In the genomic region with DNA sequence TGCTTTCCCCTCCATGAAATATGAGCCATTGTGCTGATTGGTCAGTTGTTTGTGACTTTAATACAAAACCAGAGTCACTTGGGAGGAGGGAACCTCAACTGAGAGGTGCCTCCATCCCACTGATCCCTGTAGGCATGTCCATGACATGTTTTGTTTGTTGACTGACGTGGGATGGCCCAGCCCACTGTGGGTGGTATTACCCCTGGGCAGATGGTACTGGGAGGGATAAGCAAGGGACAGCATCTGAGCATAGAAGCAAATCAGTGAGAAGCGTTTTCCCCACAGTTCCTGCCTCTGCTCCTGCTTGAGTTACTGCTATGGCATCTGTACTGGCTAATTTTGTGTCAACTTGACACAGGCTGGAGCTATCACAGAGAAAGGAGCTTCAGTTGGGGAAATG, we compare ENCODE assay signal across 19 mouse cellular contexts. TPM values are rescaled to one million over a fixed set of nuclear protein-coding genes. Genes with fewer than 3 reads are reported as not detected.
DNase-seq lines count a peak whose midpoint lies in the region; ATAC-seq and TF ChIP-seq lines count a peak whose summit lies in the region.
"Had no signal": no experiment of that assay in that cellular context is flagged by ENCODE, and none has a peak within 500 bp of the region (broad histone marks: within the 10 kb centered on the region; RNA-seq: fewer than 3 reads in every experiment).

No protein-coding gene starts in this region.

- DNase-seq in CD4-positive, CD25-positive, alpha-beta regulatory T cell, adult 2 months (ENCODE audit: low read depth, low spot score): peak; percentile 7
- DNase-seq in heart, adult 11 months: peak; percentile 84
- DNase-seq in heart, embryonic 10.5 days (ENCODE audit: low spot score): no peak
- peak; percentile 39 for DNase-seq in R1 (ENCODE audit: low read depth, low spot score)
- no peak for DNase-seq in neural tube, embryonic 10.5 days (ENCODE audit: extremely low spot score, low spot score)
- no peak for DNase-seq in kidney, postnatal 4 days
- DNase-seq: adrenal gland, postnatal 14 days; embryo, embryonic 11 days; gastrocnemius, adult 2 months; gastrocnemius, postnatal 25 days; heart, postnatal 10 days; heart, postnatal 4 days; kidney, adult 2 months had no signal

- peaks cover 17% of the 10 kb centered on the region for H3K4me1 ChIP-seq in heart, embryonic 10.5 days
- no peaks in the 10 kb centered on the region for H3K4me1 ChIP-seq in ES-Bruce4 (ENCODE audit: control insufficient read depth, insufficient read depth, low read length)

- H3K27me3 ChIP-seq in heart, embryonic 10.5 days (ENCODE audit: insufficient read depth, poor library complexity, severe bottlenecking): no peaks in the 10 kb centered on the region
- no peaks in the 10 kb centered on the region for H3K27me3 ChIP-seq in ES-Bruce4 (ENCODE audit: control insufficient read depth, insufficient read depth, low read length, poor library complexity, severe bottlenecking)
- H3K27me3 ChIP-seq: embryonic facial prominence, embryonic 15.5 days had no signal

- no peaks in the 10 kb centered on the region for H3K36me3 ChIP-seq in heart, embryonic 10.5 days
- H3K36me3 ChIP-seq in ES-Bruce4 (ENCODE audit: control insufficient read depth, insufficient read depth, low read length, poor library complexity, severe bottlenecking): no peaks in the 10 kb centered on the region
- H3K36me3 ChIP-seq: embryonic facial prominence, embryonic 15.5 days; hindbrain, embryonic 13.5 days had no signal

- ATAC-seq in CD4-positive, CD25-positive, alpha-beta regulatory T cell, adult 4 months: no peak
- ATAC-seq: activated CD4-positive, CD25-positive, alpha-beta regulatory T cell, adult 4 months had no signal

- TF ChIP-seq CTCF in ES-Bruce4 (IDR thresholded peaks at IDR 0.05; ENCODE audit: low read depth, low read length): no peak

- WGBS in heart, embryonic 10.5 days: 51% methylated on average over 2 of the region's 2 CpGs

- H3K9ac ChIP-seq in ES-Bruce4 (ENCODE audit: low read depth, poor library complexity, severe bottlenecking): no peak overlapping the region
- H3K9ac ChIP-seq: embryonic facial prominence, embryonic 15.5 days had no signal

- peak; percentile 52; the same call in 1 of the 2 replicates for TF ChIP-seq EP300 in ES-Bruce4 (IDR thresholded peaks at IDR 0.05; ENCODE audit: insufficient read depth, low read depth, low read length)

- no peaks in the 10 kb centered on the region for H3K9me3 ChIP-seq in heart, embryonic 10.5 days
- H3K9me3 ChIP-seq in ES-Bruce4 (replicated peaks; ENCODE audit: control insufficient read depth, insufficient read depth, low read length, poor library complexity, severe bottlenecking): no peaks in the 10 kb centered on the region
- H3K9me3 ChIP-seq: embryonic facial prominence, embryonic 15.5 days; forebrain, embryonic 10.5 days; hindbrain, embryonic 13.5 days had no signal

- no peak overlapping the region for H3K4me3 ChIP-seq in heart, embryonic 10.5 days
- H3K4me3 ChIP-seq in ES-Bruce4 (ENCODE audit: low read depth, low read length): no peak overlapping the region

- TF ChIP-seq POLR2A in ES-Bruce4 (IDR thresholded peaks at IDR 0.05; ENCODE audit: insufficient read depth, low read length): no peak

- H3K27ac ChIP-seq in heart, embryonic 10.5 days: no peak overlapping the region
- H3K27ac ChIP-seq in ES-Bruce4 (ENCODE audit: insufficient read depth, low read length): no peak overlapping the region
- H3K27ac ChIP-seq: embryonic facial prominence, embryonic 15.5 days had no signal

RNA-seq across cellular contexts. Expression of a gene that starts 1.3 kb away (rescaled TPM):
- 10 to 100 TPM; 14.1 to 22.1 TPM for polyA plus RNA-seq in CD4-positive, CD25-positive, alpha-beta regulatory T cell, adult 4 months (2017; shearing (Covaris generic))
- 22.2 and 23.8 TPM in 2 replicates for polyA plus RNA-seq in heart, embryonic 10.5 days (2016; fragmentation: Nextera tagmentation; extraction: Ambion mirVana)
- 55.8 and 62.5 TPM in 2 replicates for polyA plus RNA-seq in ES-Bruce4 (2011; ENCODE audit: insufficient read depth, insufficient read length, low read depth, missing spikeins)

Comparison
In these comparisons a context has a peak if more than half of its experiments do, and no peak if none do; other contexts are left out.
1. DNase-seq: peak in CD4-positive, CD25-positive, alpha-beta regulatory T cell, adult 2 months (single experiment), heart, adult 11 months (single experiment) and R1 (single experiment); none in heart, embryonic 10.5 days (single experiment), neural tube, embryonic 10.5 days (single experiment) and kidney, postnatal 4 days (0 of 2).